Mouse (Mus musculus): ENCODE measurements around the gene Tbc1d5.

The Tbc1d5 gene

DNA sequence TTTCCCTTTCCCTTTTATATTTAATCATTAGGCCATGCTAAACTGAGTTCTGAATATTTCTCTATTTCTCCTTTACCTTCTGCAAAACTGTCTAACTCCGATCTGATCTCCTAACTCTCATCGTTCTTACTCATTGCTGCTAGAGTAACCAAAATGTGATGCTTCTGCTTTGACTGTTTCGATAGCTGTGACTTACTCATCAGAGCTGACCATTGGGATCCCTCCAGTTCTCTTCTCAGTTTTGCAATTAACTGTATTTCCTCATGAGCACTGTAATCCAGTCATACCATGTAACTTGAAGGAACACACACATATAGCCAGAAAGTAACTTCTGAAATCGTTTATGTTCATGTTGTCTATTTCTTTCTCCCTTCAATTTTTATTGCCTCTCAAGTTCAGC is 306.6 kb downstream of the Tbc1d5 start:
- no peak for DNase-seq

DNA sequence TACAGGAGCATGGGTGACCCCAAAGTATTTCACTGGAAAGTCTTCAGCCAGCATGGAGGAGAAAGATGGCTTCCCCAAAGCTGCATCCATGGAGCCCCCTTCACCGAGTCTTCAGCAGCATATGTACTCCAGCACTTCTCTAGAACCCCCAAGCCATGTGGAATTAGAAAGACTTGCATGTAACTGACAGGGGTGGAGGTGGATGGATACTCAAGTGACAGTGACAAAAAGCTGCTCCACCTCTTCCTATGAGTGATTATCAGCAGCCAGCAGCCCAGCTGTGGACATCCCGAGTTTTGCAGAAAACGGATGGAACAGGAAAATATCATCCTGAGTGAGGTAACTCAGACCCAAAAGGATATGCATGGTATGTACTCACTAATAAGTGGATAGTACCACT is 311.9 kb downstream of the Tbc1d5 start:
- DNase-seq: no peak

DNA sequence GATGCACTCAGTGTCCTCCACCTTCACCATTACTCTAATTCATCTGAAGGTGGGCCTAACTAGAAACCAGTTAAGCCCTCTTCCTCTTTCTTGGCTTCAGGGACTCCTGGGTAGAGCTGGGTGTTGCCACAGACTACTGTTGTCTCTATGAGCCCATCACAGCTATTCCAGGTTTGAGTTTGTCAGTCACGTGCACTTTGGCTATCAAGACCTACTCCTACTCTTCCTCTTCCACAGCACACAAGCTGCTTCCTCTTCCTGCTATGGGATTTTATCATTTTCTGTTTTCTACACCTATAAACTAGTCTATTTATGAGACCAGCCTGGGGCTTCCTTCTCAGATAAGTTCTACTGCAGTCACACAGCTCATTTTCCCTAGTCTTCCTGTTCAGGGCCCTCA is 314.4 kb downstream of the Tbc1d5 start:
- DNase-seq: no peak

DNA sequence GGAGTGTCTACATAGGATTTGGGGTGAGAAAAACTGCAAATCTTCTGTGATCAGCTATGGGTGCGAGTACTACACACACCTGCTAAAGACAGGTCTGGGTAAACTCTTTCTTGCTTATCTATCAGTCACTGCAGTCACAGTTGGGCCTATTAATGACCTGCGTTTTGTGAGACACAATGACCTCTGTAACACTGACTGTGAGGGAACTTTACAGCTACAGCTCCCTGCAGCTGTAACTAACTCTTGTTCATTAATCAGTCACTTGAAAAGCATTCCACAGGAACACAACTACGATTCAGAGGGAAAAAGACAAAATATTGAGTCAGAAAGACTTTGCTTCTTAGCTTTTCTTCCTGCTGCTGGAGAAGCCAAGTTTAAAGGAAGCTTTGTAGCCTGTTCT is 325.9 kb downstream of the Tbc1d5 start:
- DNase-seq: no peak

DNA sequence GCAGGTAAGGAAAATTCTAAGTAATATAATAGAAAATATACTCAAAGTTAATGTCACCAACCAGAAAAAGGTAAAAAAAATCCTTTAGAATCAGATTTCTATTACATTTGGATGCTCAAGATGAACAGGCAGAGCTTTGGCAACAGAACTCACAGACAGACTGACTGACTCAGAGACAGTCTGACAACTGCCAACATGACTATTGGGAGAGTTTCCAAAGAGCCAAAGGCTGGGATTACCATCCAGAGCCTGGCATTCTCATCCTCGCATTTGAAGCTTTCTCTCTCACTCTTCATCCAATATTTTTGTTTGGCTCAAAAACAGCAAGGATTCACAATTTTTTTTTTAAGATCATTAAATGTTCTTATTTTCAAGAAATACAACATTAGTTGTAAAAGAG is 327.8 kb downstream of the Tbc1d5 start:
- DNase-seq: no peak

DNA sequence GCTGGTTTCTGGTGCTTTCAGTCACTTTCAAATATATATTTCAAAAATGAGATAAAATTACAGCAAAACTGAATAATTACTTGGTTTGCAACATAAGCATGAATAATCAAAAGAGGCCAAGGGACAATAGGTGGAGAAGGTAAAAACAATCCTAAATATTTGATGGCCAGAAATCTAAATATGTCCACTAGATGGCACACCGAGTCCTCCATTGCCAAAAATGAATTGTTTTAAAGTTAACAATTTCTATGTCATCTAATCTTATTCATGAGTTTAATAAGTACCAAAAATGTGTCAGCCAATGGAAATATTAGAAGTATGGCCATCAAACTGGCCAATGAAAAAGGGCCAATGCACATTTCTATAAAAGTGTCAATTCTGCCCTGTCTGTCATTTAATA is 365.1 kb downstream of the Tbc1d5 start:
- DNase-seq: no peak

DNA sequence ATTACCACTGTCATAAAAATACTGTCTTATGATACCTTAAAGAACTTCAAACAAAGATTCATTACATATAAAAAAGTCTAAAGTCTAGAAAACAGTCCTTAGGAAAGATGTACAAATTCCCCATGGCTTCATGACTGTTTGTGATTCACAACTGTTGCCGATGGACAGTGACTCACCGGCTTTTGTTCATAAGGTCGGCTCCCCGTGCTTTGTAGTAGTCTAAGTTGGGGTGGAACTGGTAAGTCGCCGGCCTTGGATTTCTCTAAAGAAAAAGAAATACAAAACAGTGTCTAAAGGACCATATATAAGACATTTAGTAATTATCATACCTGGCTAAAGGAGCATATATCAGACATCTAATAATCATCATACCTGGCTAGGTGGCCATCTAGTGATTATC is 365.6 kb downstream of the Tbc1d5 start:
- no peak for DNase-seq

DNA sequence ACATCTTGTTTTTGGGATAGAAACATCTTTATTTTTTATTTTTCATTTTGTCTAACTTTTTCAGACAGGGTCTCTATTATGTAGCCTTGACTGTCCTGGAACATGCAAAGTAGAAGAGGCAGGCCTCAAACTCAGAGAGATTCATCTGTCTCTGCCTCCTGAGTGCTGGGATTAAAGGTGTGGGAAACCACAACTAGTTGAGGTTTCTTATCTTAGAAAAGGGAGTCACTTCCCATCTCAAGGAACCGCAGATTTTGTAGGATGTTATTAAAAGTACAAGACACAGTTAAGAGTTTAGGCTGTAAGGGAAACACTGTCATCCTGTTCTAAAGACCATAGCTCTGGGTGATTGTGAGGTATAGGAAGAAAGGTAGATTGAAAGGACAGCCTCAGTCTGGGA is 373.5 kb downstream of the Tbc1d5 start:
- DNase-seq: no peak

DNA sequence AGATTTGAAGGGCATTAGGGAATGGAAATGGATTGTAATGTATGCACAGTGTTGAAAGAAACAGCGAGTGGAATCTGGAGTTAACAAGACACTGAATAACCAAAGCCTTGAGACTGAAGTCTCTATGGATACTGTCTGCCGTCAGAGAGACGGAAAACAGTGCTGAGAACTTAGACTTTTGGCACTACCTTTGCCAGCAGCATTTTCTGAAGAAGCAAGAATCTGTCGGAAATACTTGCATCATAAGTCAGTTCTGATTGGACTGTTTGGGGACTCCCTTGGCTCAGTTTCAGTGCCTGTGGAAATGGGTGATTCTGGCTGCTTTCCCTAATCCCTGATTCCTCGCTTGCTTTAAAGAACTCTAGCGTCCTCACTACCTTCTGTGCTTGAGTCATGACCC is 375.9 kb downstream of the Tbc1d5 start:
- no peak for DNase-seq

DNA sequence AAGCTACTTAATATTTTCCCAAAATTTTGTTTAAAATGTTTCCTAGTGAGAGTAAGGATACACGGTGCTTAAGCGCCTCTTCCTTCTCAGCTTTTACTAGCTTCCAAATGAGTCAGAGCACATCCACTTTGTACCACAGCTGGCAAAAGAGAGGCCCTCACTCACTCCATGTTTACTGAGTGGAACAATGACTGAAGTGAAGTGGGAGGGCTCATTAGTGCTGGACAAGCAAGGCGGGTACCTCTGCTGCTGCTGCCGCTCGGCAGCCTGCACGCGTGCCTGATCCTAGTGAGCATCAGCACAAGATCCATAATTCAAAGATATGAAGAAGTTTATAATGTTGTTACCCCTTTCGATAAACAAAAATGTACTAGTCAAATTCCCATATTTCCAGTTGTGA is 376.8 kb downstream of the Tbc1d5 start:
- DNase-seq: no peak

DNA sequence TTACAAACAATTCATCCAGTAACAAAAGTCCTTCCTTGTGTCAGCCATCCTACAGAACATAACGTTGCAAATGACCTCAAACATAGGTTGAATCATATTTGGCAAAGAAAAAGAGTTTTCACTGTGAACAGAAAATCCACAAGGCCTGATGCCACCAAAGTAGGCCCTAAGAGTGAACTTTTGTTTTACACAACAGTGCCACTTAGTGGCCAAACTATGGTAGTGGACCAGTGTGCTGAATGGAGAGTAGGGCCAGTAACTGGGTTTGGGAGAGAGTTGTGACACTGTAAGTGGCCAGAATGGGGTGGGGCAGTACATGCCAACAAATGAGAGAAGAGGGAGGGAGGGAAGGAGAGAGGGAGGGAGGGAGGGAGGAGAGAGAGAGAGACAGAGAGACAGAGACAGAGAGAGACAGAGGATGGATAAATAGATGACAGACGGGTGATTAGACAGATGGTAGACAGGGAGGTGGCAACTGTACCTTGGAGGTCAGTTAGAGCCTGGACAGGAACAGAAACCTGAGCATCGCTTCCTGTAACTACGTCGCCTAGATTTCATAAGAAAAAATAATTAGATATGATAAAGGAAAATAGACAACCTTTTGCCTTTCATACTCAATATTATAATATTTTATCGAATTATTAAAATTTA is 383.6 kb downstream of the Tbc1d5 start:
- peak; percentile 66 for DNase-seq

DNA sequence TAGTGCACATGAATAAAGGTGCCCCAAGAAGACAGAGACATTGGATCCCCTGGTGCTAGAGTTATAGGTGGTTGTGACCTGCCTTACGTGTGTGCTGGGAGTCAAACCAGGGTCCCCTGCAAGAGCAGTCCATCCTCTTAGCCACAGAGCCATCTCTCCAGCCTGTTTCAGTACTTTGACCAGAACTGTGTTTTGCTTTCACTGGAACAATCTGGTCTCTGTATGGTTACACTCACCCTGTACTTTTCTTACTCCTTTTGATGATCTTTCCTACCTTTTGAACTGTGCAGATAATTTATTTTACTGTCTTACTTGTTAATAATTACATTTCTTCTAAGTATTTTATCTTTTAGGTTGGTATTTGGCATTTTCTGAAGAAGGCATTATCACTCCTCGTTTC is 387.5 kb downstream of the Tbc1d5 start:
- DNase-seq: no peak

DNA sequence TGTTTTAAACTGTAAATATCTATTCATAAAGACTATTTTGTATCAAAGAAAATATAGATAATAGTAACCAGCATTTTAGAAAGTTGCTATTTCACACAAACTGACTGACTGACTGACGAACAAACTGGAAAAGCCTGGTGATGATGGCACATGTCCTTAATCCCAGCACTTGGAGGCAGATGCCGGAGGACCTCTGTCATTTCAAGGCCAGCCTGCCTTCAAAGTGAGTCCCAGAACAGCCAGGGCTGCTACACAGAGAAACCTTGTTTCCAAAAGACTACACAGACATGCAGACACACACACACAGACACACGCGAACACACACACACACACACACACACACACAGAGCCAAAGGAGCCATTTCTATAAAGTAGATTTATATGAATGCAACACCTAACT is 390.3 kb downstream of the Tbc1d5 start:
- DNase-seq: no peak

DNA sequence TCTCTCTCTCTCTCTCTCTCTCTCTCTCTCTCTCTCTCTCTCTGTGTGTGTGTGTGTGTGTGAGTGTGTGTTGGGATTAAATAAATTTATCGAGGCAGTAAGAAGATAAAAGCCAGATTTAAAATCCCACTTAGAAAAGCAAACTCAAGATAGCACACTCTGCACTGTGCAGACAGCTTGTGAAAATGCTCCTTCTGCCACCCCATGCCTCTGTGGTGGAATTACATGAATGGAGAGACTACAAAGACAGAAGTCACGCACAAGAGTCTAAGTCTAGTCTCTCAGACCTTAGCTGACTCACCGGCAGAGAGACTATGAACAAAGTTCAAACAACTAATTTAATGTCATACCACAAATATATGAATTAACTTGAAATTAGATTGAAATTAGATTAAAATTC is 403.9 kb downstream of the Tbc1d5 start:
- DNase-seq: no peak

DNA sequence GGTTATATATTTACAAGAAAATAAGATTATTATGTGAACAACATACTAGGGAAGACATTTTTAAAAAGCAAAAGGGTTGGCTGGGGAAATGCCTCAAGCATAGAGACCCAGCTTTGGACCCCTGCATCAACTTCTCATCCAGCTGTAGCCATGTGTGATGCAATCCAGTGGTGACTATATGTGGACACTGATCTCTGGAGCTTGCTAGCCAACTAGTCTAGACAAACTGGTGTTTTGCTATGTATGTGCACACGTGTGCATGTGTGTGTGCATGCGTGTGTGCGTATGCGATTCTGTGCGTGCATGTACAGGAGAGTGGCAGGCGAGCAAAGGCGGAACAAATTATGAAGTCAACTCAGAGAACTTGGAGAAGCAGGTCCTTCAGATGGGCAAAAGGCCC is 414.8 kb downstream of the Tbc1d5 start:
- DNase-seq: no peak

DNA sequence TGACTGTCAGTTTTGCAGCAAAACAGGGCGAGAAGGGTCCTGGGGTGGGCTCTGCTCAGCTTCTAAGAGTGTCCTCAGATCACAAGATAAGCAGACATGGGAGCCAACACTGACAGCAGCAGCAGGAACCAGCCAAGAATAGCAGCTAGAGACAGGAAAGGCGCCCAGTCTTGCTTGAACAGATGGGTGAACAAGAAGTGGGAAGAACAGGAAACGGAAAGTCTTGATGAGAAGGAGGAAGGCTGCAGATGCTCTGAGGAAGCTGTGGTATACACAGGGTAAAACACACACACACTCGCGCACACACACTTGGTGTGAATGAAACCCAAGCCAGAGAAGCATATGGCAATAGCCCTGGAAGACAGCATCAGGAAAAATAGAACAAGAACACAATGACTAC is 415.7 kb downstream of the Tbc1d5 start:
- DNase-seq: no peak

DNA sequence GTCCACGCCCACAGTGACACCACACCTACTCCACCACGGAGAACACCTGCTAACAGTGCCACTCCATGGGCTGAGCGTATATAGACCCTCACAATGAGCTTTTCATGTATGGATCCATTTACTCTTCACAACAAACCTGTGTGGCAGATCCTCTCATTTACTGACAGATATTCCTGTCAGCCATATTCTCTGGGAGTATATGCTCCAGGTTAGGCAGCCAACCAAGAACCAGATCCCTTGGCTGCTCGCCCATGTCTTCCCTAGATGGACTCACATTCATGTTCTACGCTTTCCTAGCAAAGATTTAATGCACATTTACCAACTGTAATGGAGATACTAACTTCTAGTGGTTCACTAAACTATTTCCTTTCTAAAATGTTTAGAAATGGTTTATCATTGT is 416.9 kb downstream of the Tbc1d5 start:
- peak; percentile 27 for DNase-seq

DNA sequence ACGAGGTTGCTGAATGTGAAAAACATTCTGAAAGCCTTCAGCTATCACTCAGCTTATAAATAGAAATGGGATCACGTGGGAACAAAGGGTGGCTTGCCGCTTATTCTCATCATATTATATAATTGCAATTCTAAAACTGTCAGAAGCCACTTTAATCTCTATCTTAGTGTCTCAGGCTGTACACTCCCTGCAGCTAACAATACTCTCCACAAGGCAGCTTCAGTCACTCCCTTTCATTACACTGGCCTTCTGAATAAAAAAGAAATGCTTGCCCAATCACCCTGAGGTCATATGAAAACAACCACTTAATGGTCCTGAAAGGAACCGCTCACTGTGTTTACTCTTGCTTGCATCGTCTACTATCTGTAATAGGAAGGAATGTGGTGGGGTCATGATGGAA is 418.1 kb downstream of the Tbc1d5 start:
- no peak for DNase-seq

DNA sequence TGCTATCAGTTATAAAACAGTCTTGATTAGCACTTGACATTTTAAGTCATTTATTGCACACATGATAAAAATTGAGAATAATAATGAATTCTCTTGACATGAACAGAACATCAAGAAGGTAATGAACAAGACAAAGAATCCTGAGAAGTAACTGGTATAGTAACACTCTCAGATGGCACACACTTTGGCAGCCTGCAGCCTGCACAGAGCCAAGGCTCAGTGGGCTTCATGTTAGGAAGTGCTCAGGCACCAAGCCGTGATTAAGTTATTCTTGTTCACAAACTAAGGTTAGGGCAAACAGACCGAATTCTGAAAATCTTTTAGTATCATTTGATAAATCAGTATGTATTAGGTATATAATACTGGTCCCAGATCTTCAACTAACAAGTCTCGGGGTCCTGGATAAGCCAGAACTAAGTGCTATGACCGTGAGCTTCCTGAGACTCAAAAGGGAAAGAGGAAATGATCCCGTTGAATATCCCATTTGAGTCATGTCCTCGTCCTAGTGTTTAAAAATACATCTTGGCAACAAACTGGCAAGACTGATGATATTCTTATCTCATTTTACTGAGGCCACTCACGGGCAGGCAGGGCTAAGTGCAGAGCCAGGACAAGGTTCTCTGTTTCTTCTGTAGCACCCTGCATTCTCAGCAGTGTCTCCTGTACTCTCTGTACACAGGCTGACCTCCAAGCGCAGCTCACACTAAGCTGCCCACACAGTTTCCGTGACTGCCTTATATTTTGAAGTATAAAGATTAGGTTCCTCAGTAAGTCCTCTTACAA is 425.6 kb downstream of the Tbc1d5 start:
- no peak for DNase-seq

DNA sequence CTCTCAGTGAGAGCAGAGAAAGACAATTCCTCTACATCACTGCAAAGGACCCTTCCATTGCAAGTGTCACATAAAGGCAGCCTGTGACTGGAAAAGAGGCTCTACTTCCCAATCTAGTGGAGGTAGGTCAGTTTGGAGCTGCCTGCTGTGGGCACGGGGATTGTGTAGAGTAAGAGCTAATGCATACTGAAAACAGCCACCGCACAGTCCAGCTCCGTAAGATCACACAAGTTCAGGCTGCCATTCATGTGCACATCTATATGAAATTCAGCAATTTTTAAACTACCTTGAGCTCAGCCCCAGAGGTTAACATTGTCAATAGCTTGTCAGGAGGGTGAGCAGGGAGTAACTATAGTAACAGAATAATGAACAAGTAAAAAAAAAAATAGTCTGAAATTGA is 426.4 kb downstream of the Tbc1d5 start:
- DNase-seq: no peak

DNA sequence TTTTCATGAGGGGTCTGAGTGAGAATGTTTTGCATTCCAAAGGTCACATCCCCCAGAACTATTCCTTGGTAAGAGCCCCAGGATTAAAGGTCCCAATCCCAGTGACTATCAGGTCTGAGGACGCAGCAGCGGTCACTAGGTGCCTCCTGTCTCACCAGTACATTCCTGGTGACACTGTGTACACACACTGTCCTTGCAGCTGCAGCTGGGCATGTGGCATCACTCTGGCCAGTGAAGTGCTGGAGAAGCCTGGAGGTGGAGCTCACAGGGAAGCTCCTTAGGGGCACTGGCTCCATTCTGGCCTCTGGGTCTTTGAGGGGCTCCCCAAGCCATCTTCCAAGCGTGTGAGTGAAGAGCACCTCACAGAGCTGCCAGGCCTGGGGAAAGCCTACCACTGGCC is 427.2 kb downstream of the Tbc1d5 start:
- DNase-seq: no peak

DNA sequence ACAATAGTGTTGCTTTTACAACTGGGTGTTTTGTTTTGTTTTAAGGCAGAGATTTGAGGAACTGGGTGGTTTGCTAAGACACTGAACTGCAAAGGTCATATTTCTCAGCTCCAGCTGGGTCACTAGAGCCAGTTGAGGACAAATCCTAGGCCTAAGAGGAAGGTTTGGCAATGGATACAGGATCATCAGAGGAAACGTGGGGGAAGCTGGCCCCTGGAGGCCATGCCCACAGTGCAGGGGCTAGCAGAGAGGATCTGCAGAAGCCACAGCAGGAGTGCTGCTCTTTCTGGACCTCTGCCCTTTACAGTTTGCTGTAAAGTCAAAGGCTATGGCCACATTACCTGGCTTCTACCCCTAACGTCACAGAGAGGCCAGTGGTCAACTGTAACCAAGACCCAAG is 428.3 kb downstream of the Tbc1d5 start:
- no peak for DNase-seq

DNA sequence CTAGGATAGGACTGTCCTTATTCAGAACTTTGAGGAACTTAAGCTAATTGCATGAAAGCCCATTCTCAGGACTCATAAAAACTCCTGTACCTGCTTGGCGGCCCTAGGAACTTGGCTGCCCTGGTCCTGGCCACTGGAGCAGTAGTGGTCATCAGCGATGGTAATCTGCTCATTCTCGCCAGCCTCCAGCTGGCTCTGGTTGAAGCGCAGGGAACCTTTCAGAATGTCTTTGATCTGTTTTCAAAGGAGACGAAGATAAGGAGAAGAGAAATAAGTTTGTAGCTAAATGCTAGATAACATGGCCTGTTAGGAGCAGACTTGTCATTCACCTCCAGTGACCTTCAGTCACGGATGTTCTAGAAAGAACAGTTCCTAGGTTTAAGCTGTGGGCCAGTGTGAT is 437.8 kb downstream of the Tbc1d5 start:
- DNase-seq: no peak

DNA sequence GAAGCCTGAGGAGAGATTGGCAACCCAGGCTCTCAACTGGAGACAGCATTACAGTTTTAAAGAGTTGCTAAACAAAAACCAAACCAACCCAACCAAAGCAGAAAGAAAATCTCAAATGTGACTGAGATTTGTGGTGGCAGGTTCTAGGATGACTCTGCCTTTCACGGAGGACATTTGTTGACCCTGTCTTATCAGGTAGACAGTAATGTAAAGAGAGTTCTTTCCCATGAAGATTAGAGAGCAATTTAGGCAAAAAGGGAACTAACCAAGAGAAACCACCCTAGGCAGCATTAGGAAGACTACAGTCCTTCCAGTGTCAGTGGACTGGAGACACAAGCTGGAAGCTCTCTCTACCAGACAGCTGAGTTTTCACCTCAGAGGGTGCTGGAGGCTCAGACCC is 438.3 kb downstream of the Tbc1d5 start:
- DNase-seq: no peak

DNA sequence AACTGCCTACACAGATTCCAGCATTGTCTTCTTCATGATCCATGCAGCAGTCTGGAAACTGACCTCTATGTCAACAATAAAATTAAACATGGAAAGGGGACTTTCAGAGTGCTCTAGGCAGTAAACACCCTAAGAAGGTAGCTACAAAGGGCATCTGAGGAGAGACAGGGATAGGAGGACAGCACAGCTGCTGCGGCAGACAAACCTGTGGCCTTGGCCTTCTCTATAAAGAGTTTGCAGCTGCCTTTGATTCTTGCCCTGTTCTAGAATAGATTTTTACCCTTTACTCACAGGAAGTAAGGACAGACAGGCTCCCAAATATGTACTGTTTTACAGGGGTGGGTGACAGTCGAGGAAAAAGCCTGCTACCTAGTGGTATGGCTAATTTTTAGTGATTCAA is 440.7 kb downstream of the Tbc1d5 start:
- DNase-seq: no peak

All from cerebellum, adult 8-10 months (tissue).